In the genomic region with DNA sequence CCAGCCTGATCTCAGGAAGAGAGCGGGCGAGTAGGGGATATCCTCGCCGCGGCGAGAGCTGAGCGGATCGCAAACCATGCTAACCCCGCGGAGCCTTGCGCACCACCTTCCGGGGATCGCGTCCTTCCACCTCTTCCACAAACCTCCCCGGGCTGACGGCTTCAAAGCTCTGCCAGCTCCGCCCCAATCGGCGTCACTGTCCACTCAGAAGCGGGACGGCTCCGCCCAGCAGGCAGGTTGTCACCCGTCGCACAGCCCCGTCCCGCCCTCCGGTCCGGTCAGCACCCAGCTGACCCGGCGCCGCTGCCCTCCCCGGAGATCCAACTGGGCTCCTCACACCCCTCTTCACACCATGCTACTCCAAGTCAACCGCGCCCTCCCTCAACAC, we compare ENCODE assay signal across 8 mouse cellular contexts. TPM values are rescaled to one million over a fixed set of nuclear protein-coding genes. Genes with fewer than 3 reads are reported as not detected.
A peak's percentile ranks its signal among the peaks of the same experiment; 100 is the strongest.
DNase-seq lines count a peak whose midpoint lies in the region; ATAC-seq lines count a peak whose summit lies in the region.

No protein-coding gene starts in this region.

- ATAC-seq in megakaryocyte-erythroid progenitor cell, adult 5-6 weeks (replicated peaks; ENCODE audit: low FRiP score, low TSS enrichment, poor library complexity, severe bottlenecking): peak; percentile 89

- intact Hi-C loops in left cerebral cortex, postnatal 25 days (cut with DNase I): no loop called here

- DNase-seq in adrenal gland, adult 2 months: peak; percentile 97
- DNase-seq in embryo, embryonic 10.5 days (ENCODE audit: low spot score): peak; percentile 86
- peak; percentile 83 to 89 for DNase-seq in gastrocnemius, adult 8-10 months (ENCODE audit: low spot score in 2 of 2)
- peak; percentile 26 for DNase-seq in hindlimb bud, embryonic 11.5 days (ENCODE audit: extremely low spot score, low read depth, low spot score)
- DNase-seq in left cerebral cortex, postnatal 25 days (ENCODE audit: low spot score in 2 of 2): peak; percentile 79
- peak; percentile 78 for DNase-seq in right cerebral cortex, postnatal 25 days
- peak; percentile 81 for DNase-seq in urinary bladder, postnatal 25 days (ENCODE audit: low spot score)

RNA-seq across cellular contexts. Expression of gene Dcun1d2, which starts 0.6 kb away (rescaled TPM):
- 10 to 100 TPM; 28.3 to 36.2 TPM for total RNA-seq in adrenal gland, adult 2 months (2021)
- polyA plus RNA-seq in adrenal gland, adult 2 months (2012; rRNA removed): 23.3 and 24.9 TPM in 2 replicates
- total RNA-seq in gastrocnemius, adult 8-10 months (2022): 10 to 100 TPM; 80.1 to 95.6 (median 88.1) TPM
- total RNA-seq in left cerebral cortex, postnatal 25 days (2021): 10 to 100 TPM; 40.7 to 43.3 TPM
- total RNA-seq in megakaryocyte-erythroid progenitor cell, adult 5-6 weeks (2014; fragmentation: Nextera tagmentation): 19.3 and 20.2 TPM in 2 replicates
- 19.0 and 23.1 TPM in 2 replicates for total RNA-seq in megakaryocyte-erythroid progenitor cell, adult 5-6 weeks (2017)

RNA-seq across cellular contexts. Expression of gene Tmco3, which starts 0.7 kb away (rescaled TPM):
- total RNA-seq in adrenal gland, adult 2 months (2021): 10 to 100 TPM; 27.1 to 35.5 TPM
- polyA plus RNA-seq in adrenal gland, adult 2 months (2012; rRNA removed): 41.1 and 44.8 TPM in 2 replicates
- total RNA-seq in gastrocnemius, adult 8-10 months (2022): 10 to 100 TPM; 12.0 to 21.5 (median 17.1) TPM
- 10 to 100 TPM; 48.0 to 56.1 TPM for total RNA-seq in left cerebral cortex, postnatal 25 days (2021)
- total RNA-seq in megakaryocyte-erythroid progenitor cell, adult 5-6 weeks (2014; fragmentation: Nextera tagmentation): 12.7 and 14.0 TPM in 2 replicates
- 4.2 and 8.1 TPM in 2 replicates for total RNA-seq in megakaryocyte-erythroid progenitor cell, adult 5-6 weeks (2017)

RNA-seq across cellular contexts. Expression of gene Adprhl1, which starts 33.3 kb away (rescaled TPM):
- total RNA-seq in adrenal gland, adult 2 months (2021): 1 to 10 TPM in 1 of 2 experiments, under 1 TPM in 1; 0.93 to 5.4 TPM
- polyA plus RNA-seq in adrenal gland, adult 2 months (2012; rRNA removed): 0.38 and 2.0 TPM in 2 replicates
- 10 to 100 TPM; 50.0 to 62.3 (median 56.3) TPM for total RNA-seq in gastrocnemius, adult 8-10 months (2022)
- total RNA-seq in left cerebral cortex, postnatal 25 days (2021): 1 to 10 TPM in 1 of 2 experiments, under 1 TPM in 1; 0.60 to 1.4 TPM
- not detected in 2 replicates for total RNA-seq in megakaryocyte-erythroid progenitor cell, adult 5-6 weeks (2014; fragmentation: Nextera tagmentation)
- not detected in 2 replicates for total RNA-seq in megakaryocyte-erythroid progenitor cell, adult 5-6 weeks (2017)

RNA-seq across cellular contexts. Expression of gene Tfdp1, which starts 51.3 kb away (rescaled TPM):
- 10 to 100 TPM; 62.7 to 67.1 TPM for total RNA-seq in adrenal gland, adult 2 months (2021)
- 12.6 and 15.3 TPM in 2 replicates for polyA plus RNA-seq in adrenal gland, adult 2 months (2012; rRNA removed)
- 10 to 100 TPM; 49.4 to 70.8 (median 63.2) TPM for total RNA-seq in gastrocnemius, adult 8-10 months (2022)
- 10 to 100 TPM; 65.7 to 66.9 TPM for total RNA-seq in left cerebral cortex, postnatal 25 days (2021)
- 260 and 273 TPM in 2 replicates for total RNA-seq in megakaryocyte-erythroid progenitor cell, adult 5-6 weeks (2014; fragmentation: Nextera tagmentation)
- total RNA-seq in megakaryocyte-erythroid progenitor cell, adult 5-6 weeks (2017): 139 and 212 TPM in 2 replicates

Comparison
In these comparisons a context has a peak if more than half of its experiments do, and no peak if none do; other contexts are left out.
1. Peak in every context shown above with its lines: DNase-seq and ATAC-seq.
2. DNase-seq: peak in every context shown above with its lines; median percentile 97 in adrenal gland, adult 2 months; 86 in embryo, embryonic 10.5 days; 86 in gastrocnemius, adult 8-10 months; 81 in urinary bladder, postnatal 25 days; 79 in left cerebral cortex, postnatal 25 days; 78 in right cerebral cortex, postnatal 25 days; 26 in hindlimb bud, embryonic 11.5 days.
3. RNA of gene Adprhl1, which starts 33.3 kb away (total RNA-seq): 50.0 to 62.3 TPM in gastrocnemius, adult 8-10 months; 0.93 to 5.4 TPM in adrenal gland, adult 2 months, 0.60 to 1.4 TPM in left cerebral cortex, postnatal 25 days and not detected in megakaryocyte-erythroid progenitor cell, adult 5-6 weeks; every median in the first group is over 4 times any median in the second.